Mouse (Mus musculus): Measurements from ENCODE around the gene Ccdc153.

DNA sequence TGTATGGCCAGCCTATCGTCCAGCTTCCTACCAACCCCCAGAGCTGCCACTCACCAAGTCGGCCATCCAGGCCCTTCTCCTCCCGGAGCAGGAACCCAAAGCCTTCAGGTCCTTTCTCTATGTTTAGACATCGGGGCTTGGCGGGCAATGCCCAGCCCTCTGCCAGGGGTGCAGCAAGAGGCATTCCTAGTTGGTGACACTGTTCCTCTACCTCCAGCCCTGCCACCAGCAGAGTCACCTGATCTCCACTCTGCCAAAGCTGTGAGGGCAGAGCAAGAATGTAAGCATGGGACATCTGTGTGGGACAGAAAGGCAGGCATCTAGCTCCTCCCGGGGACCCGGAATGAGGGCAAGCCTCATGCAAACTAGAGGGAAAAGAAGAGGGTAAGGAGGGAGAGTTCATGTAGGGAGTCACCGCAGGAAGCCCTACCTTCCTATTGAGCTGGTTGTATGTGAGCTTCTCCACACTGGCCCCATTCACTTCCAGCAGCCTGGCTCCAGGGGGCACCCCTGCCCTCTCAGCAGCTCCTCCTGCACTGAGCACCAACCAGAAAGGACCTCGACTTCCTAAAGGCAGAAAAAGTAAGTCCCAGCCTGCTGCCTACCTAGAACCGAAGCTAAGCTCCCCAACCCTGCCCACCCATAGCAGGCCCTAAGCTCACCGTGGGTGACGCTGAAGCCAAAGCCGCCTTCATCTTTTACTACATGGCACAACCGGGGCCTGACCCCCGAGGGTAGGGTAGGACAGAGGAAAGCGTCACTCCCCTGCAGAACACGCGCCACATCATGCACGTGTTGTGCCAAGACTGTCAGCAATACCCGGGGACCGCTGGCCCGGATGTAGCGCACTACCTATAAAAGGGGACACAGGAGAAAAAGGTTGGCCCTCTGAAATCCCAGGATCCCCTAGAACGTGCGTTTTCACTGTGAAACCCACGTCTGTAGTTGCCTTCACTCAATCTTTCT lies 9.0 kb downstream of the Ccdc153 start:
- TF ChIP-seq POLR2A (IDR thresholded peaks at IDR 0.05; ENCODE audit: control insufficient read depth, extremely low read depth, insufficient read depth, low read length, poor library complexity), result no peak
- TF ChIP-seq CTCF (IDR thresholded peaks at IDR 0.05; ENCODE audit: borderline replicate concordance, control insufficient read depth, extremely low read depth, insufficient read depth, low read length, poor library complexity), result peak; percentile 78; the same call in 1 of the 2 replicates
